Mouse (Mus musculus): ENCODE measurements at regions not wholly inside any gene's neighbourhood (a gene's known extent, or its start where the extent isn't known, plus 50 kb on each side); places are given as distances from the start of the nearest gene placed in this dataset.

DNA sequence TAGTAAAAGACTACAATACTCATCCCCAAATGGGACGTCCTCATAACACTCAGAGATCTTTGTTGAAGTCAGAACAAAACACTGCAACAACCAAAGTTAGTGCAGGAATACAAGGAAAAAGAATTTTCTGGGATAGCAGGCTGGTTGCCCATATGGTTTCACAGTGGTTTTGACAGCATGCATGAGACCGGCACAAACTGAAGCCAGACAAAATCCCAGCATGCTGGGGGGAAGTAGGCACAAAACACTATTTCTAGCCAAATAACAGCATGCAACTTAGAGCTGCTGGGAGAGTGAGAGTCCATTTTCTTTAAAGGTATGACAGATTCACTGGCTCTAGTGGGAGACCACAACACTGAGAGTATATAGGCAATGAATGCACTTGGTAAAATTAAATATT, 619.1 kb upstream of the Manea start:
- H3K4me1 ChIP-seq: no peaks in the 10 kb centered on the region
- H3K4me3 ChIP-seq (replicated peaks): no peak overlapping the region
- H3K9ac ChIP-seq: no peak overlapping the region
- ATAC-seq (ENCODE audit: insufficient read depth, low FRiP score, low read depth): no peak
- no peak overlapping the region for H3K4me2 ChIP-seq
- H3K36me3 ChIP-seq: no peaks in the 10 kb centered on the region
- no peaks in the 10 kb centered on the region for H3K9me3 ChIP-seq
- no peak overlapping the region for H3K27ac ChIP-seq
- no peaks in the 10 kb centered on the region for H3K27me3 ChIP-seq (replicated peaks)
- WGBS: 71% methylated on average over 2 of the region's 2 CpGs

DNA sequence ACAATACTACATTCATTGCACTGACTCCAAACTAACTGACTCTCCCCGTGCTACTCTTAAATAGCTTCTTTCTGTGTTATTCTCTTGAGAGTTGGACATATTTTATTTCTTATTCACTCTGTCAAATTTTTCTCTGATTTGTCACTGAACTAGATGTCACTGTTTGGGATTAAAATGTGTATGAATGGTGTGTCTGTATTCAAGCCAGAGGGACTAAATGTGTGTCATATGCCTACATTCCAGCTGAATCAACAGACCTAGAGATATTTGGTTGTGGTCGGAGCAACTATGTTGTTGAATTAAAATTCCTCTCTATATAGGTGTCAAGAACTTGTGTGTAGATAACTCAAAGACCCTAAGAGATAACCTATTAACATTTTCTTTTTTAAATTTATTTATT, 618.2 kb upstream of the Manea start:
- ATAC-seq (ENCODE audit: insufficient read depth, low FRiP score, low read depth): no peak
- 76% methylated on average over 2 of the region's 2 CpGs for WGBS
- no peak overlapping the region for H3K4me3 ChIP-seq (replicated peaks)
- no peak overlapping the region for H3K27ac ChIP-seq
- H3K4me1 ChIP-seq: no peaks in the 10 kb centered on the region
- no peaks in the 10 kb centered on the region for H3K9me3 ChIP-seq
- H3K27me3 ChIP-seq (replicated peaks): no peaks in the 10 kb centered on the region
- no peaks in the 10 kb centered on the region for H3K36me3 ChIP-seq
- H3K4me2 ChIP-seq: no peak overlapping the region
- no peak overlapping the region for H3K9ac ChIP-seq

GRCm38 (mm10) chr4:26944617-26945016, 597.9 kb upstream of the Manea start:
- Histone ChIP-seq H3K36me3 (no peaks in the 10 kb centered on the region), H3K4me2 (no peak overlapping the region), H3K27ac (no peak overlapping the region), H3K9ac (no peak overlapping the region), H3K4me3 (replicated peaks) (no peak overlapping the region), H3K27me3 (replicated peaks) (no peaks in the 10 kb centered on the region), H3K4me1 (no peaks in the 10 kb centered on the region), H3K9me3 (no peaks in the 10 kb centered on the region)
- 90% methylated on average over 2 of the region's 2 CpGs for WGBS
- ATAC-seq (ENCODE audit: insufficient read depth, low FRiP score, low read depth): no peak

- Histone ChIP-seq H3K27ac (no peak overlapping the region), H3K4me3 (replicated peaks) (no peak overlapping the region), H3K27me3 (replicated peaks) (no peaks in the 10 kb centered on the region), H3K36me3 (no peaks in the 10 kb centered on the region), H3K9me3 (no peaks in the 10 kb centered on the region), H3K4me2 (no peak overlapping the region), H3K4me1 (no peaks in the 10 kb centered on the region), H3K9ac (no peak overlapping the region)
- 43% methylated on average over 10 of the region's 10 CpGs for WGBS
- peak; percentile 85; the same call in 1 of the 2 replicates for ATAC-seq (ENCODE audit: insufficient read depth, low FRiP score, low read depth)
Measured at GRCm38 (mm10) chr4:26933988-26934798, 587.5 kb upstream of the Manea start.

DNA sequence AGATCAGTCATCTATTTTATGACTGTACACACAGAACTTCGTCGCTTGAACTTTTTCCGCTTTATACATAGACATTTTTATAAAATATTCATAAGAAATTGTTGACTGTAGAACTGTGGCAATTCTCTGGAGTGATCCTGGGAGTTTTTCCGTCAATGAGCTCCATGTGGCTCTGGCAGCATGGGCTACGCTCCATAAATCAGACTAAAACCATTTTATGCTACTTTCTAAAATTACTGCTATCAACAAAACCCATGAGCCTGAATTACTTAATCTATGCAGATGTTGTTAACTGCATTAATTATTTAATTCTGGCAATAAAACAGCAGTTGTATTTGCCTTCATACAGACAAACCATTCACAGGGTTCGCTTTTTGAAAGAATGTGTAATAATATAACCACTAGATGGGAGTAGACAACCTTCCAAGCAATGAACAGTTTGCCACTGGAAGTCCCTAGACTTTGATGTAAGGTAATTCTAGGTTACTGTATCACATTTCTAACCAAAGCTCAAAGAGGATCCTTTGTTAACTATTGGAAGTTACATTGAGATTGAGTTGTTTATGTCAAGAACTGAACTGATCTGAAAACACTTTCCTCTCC, 583.3 kb upstream of the Manea start:
- no peaks in the 10 kb centered on the region for H3K9me3 ChIP-seq
- H3K4me3 ChIP-seq (replicated peaks): no peak overlapping the region
- no peaks in the 10 kb centered on the region for H3K4me1 ChIP-seq
- no peaks in the 10 kb centered on the region for H3K27me3 ChIP-seq (replicated peaks)
- H3K4me2 ChIP-seq: no peak overlapping the region
- WGBS: 64% methylated on average over 6 of the region's 6 CpGs
- no peaks in the 10 kb centered on the region for H3K36me3 ChIP-seq
- no peak overlapping the region for H3K9ac ChIP-seq
- no peak for ATAC-seq (ENCODE audit: insufficient read depth, low FRiP score, low read depth)
- no peak overlapping the region for H3K27ac ChIP-seq

GRCm38 (mm10) chr4:26926060-26926459, 579.4 kb upstream of the Manea start:
- ATAC-seq (ENCODE audit: insufficient read depth, low FRiP score, low read depth): no peak
- H3K4me2 ChIP-seq: no peak overlapping the region
- 74% methylated on average over 3 of the region's 3 CpGs for WGBS
- no peak overlapping the region for H3K4me3 ChIP-seq (replicated peaks)
- no peaks in the 10 kb centered on the region for H3K27me3 ChIP-seq (replicated peaks)
- H3K9ac ChIP-seq: no peak overlapping the region
- H3K4me1 ChIP-seq: no peaks in the 10 kb centered on the region
- H3K27ac ChIP-seq: no peak overlapping the region
- no peaks in the 10 kb centered on the region for H3K9me3 ChIP-seq
- H3K36me3 ChIP-seq: no peaks in the 10 kb centered on the region

DNA sequence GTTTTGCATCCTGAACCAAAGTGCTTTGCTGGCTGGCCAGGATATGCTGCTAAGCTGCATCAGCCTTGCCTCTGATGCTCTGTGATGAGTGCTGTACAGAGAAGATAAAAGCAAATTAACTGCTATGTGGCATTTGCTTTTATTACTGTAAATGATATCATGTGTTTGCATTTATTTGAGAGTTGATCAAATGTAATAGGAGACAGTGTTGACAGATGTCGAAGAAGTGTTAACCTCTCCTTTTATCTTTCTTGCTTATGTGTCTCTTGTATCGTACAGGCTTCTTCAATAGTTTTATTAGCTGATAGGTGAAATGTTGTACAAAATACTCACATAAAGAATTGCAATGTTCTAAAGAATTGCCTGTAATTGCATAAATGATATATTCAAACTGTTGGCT, 541.8 kb upstream of the Manea start:
- no peak overlapping the region for H3K4me2 ChIP-seq
- no peak overlapping the region for H3K27ac ChIP-seq
- ATAC-seq (ENCODE audit: insufficient read depth, low FRiP score, low read depth): no peak
- no peak overlapping the region for H3K4me3 ChIP-seq (replicated peaks)
- H3K9me3 ChIP-seq: no peaks in the 10 kb centered on the region
- no peaks in the 10 kb centered on the region for H3K36me3 ChIP-seq
- WGBS: 81% methylated on average over 2 of the region's 2 CpGs
- H3K4me1 ChIP-seq: no peaks in the 10 kb centered on the region
- no peaks in the 10 kb centered on the region for H3K27me3 ChIP-seq (replicated peaks)
- H3K9ac ChIP-seq: no peak overlapping the region

DNA sequence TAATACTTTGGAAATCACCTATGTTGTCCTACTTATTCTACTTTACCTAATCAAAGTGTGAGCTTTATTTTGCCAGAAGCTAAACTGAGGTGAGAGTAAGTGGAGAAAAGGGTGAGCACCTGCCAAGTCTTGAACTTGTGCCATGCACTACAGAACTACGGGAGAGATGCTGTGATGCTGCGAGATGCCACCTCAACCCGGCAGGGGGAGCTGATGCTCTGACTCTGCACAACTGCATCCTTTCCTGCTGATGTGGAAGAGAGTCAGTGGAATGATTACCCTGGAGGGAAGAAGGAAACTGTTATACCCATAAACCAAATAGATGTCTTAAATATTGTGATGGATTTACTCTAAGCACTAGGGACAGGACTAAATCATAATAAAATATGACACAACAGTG, 532.3 kb upstream of the Manea start:
- Histone ChIP-seq H3K4me2 (no peak overlapping the region), H3K9me3 (no peaks in the 10 kb centered on the region), H3K9ac (no peak overlapping the region), H3K27me3 (replicated peaks) (no peaks in the 10 kb centered on the region), H3K27ac (no peak overlapping the region), H3K36me3 (no peaks in the 10 kb centered on the region), H3K4me1 (no peaks in the 10 kb centered on the region), H3K4me3 (replicated peaks) (no peak overlapping the region)
- ATAC-seq (ENCODE audit: insufficient read depth, low FRiP score, low read depth): no peak
- 34% methylated on average over 3 of the region's 3 CpGs for WGBS

DNA sequence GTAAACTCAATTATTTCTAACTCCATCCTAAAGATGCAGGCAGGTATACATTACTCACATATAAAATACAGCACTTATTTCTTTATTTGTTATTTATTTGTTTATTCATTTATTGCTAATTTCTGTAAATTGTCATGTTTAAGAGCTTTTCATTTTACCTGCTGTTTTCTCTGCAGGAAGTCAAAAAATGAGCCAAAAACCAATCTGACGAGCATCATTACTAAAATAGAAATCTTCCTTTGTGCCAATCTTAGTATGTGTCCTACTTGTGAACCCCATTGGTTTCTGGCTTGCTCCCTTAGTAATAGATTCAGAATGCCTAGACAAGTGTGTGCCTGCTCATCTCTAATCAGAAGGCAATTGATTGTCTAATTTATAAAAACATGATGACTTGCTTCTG, 495.1 kb upstream of the Manea start:
- H3K4me2 ChIP-seq: no peak overlapping the region
- no peaks in the 10 kb centered on the region for H3K9me3 ChIP-seq
- WGBS: 73% methylated on average over 1 of the region's 1 CpGs
- H3K4me1 ChIP-seq: no peaks in the 10 kb centered on the region
- no peaks in the 10 kb centered on the region for H3K27me3 ChIP-seq (replicated peaks)
- H3K4me3 ChIP-seq (replicated peaks): no peak overlapping the region
- H3K9ac ChIP-seq: no peak overlapping the region
- no peak overlapping the region for H3K27ac ChIP-seq
- ATAC-seq (ENCODE audit: insufficient read depth, low FRiP score, low read depth): no peak
- no peaks in the 10 kb centered on the region for H3K36me3 ChIP-seq

DNA sequence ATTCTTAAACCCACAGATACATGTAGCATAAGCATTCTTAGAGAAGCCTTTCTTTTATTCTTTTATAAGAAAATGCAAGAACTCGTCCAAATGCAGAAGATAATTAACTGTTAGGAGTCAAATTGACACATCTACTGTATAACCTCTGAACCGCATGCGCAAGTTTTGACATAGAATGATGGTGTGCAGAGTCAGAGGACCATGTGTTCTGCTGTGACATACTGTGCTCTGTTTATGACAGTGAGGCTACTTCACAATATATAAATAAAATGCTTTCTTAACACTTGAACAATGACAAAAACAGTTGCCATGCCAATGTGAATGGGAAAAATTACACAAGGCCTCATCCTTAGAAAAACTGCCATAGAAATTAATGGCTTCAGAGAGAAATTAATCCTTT, 454.1 kb upstream of the Manea start:
- ATAC-seq (ENCODE audit: insufficient read depth, low FRiP score, low read depth): no peak
- WGBS: 73% methylated on average over 3 of the region's 3 CpGs
- H3K4me2 ChIP-seq: no peak overlapping the region
- H3K27ac ChIP-seq: no peak overlapping the region
- no peaks in the 10 kb centered on the region for H3K9me3 ChIP-seq
- no peak overlapping the region for H3K4me3 ChIP-seq (replicated peaks)
- H3K27me3 ChIP-seq (replicated peaks): no peaks in the 10 kb centered on the region
- no peaks in the 10 kb centered on the region for H3K4me1 ChIP-seq
- H3K36me3 ChIP-seq: no peaks in the 10 kb centered on the region
- no peak overlapping the region for H3K9ac ChIP-seq

- H3K4me2 ChIP-seq: no peak overlapping the region
- no peaks in the 10 kb centered on the region for H3K9me3 ChIP-seq
- H3K36me3 ChIP-seq: no peaks in the 10 kb centered on the region
- no peak for ATAC-seq (ENCODE audit: insufficient read depth, low FRiP score, low read depth)
- no peak overlapping the region for H3K9ac ChIP-seq
- H3K27me3 ChIP-seq (replicated peaks): no peaks in the 10 kb centered on the region
- WGBS: 83% methylated on average over 1 of the region's 1 CpGs
- no peak overlapping the region for H3K27ac ChIP-seq
- no peak overlapping the region for H3K4me3 ChIP-seq (replicated peaks)
- H3K4me1 ChIP-seq: no peaks in the 10 kb centered on the region
Measured at GRCm38 (mm10) chr4:26793181-26793824, 446.6 kb upstream of the Manea start.

GRCm38 (mm10) chr4:26767896-26768295, 421.2 kb upstream of the Manea start:
- WGBS: 85% methylated on average over 2 of the region's 2 CpGs
- H3K4me2 ChIP-seq: no peak overlapping the region
- no peak overlapping the region for H3K27ac ChIP-seq
- H3K9ac ChIP-seq: no peak overlapping the region
- no peaks in the 10 kb centered on the region for H3K9me3 ChIP-seq
- no peaks in the 10 kb centered on the region for H3K4me1 ChIP-seq
- no peaks in the 10 kb centered on the region for H3K27me3 ChIP-seq (replicated peaks)
- no peak overlapping the region for H3K4me3 ChIP-seq (replicated peaks)
- no peaks in the 10 kb centered on the region for H3K36me3 ChIP-seq
- no peak for ATAC-seq (ENCODE audit: insufficient read depth, low FRiP score, low read depth)
